Mouse (Mus musculus) layer of hippocampus, adult 8-10 months (tissue): ENCODE data around the gene Tenm3. TPM values are rescaled to one million over a fixed set of nuclear protein-coding genes. Genes with fewer than 3 reads are reported as not detected.
A peak's percentile ranks its signal among the peaks of the same experiment; 100 is the strongest.

ENCODE experiments used
- DNase-seq, 2 experiments: peaks; one replicate each; pipeline ENCODE4 v3.0.0; 2022; ENCODE audit warnings: low spot score in 2 of 2
- total RNA-seq, 4 experiments: library from RNA; stranded (reverse); gene quantifications; 2 replicates each; pipeline ENCODE4 v1.2.4; 2022

Tenm3 gene
- total RNA-seq, 4 experiments from 2014 or later = 83.3 to 88.6 (median 85.4) TPM

DNA sequence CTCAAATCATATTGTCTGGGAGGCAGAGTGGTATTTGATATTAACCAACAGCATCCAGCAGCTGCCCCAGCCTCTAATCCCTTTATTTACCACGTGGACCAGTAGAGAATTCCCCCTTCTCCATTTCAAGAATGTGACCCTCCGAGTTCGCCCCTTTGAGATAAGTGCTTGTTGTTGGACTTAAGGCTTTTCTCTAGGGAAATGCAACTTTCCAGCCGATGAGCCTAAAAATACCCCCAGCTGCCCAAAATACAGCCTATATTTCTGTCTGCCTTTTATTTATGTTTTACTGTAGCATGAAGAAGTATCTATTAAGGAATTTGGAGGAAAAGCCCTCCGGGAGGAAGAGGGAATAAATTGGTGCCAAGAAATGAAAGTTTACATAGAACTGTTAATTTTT lies 251.9 kb downstream of the Tenm3 start:
- no peak for DNase-seq

GRCm38 (mm10) chr8:48579732-48580131 lies 264.0 kb downstream of the Tenm3 start:
- no peak for DNase-seq

DNA sequence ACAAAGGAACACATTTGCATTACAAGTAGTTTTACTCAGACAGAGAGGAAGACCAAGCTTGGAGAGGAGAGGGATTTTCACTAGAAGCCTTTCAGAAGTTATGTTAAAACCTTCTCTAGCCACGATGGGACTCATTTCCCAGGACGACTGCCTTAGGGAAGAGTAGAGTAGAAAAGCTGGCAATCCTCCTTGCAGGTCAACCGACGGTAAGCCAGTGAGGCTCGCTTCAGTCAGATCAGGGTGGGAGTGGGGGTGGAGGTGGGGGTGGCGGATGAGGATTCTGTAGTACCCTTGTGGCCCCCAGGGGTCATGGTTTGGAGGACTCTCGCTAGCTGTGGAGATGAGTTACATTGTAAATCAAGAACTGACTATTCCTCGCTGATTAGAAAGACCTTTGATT lies 264.6 kb downstream of the Tenm3 start:
- DNase-seq = no peak

DNA sequence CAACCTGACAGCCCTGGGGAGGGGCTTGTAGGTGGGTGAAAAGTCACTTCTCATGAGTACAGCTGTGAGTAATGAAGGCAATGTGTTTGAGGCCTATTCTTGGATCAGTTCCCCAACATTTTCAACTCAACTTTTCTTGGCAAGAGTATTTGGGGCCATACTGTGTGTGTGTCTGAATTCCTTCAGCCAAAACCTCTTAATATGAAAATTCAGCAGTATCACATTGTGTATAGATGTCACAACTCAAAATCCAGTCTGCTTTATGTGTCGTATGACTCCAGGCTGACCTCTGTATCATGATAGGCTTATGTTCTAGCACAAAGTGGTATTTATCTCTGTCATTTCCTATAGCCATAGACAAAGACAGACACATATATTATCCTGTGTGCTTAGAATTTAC lies 270.8 kb downstream of the Tenm3 start:
- no peak for DNase-seq

- no peak for DNase-seq
Observed at GRCm38 (mm10) chr8:48572345-48572744, 271.4 kb downstream of the Tenm3 start.

- DNase-seq = no peak
Observed at GRCm38 (mm10) chr8:48568608-48569007, 275.1 kb downstream of the Tenm3 start.

GRCm38 (mm10) chr8:48567929-48568607 lies 275.7 kb downstream of the Tenm3 start:
- peak in 1 of 2 experiments; percentile 26 for DNase-seq

DNA sequence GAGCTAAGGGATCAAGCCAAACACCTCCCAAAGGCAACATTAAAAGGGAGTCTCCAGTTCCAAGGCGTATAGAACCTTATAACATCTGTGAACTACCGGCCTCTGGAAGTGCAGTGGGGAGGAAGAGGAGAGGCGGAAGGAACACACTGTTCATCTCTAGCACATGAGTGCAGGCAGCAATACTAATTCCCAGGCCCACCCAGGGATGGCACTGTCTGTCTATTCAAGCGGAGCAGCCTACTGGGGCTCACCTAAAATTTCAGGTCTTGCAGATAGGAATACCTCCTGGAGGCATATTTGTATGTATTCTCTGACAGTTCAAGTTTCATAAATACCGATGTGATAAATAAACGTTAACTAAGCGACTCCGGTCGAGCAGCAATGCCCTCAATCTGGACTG lies 283.5 kb downstream of the Tenm3 start:
- DNase-seq = no peak

- DNase-seq = peak in 1 of 2 experiments; percentile 42
Observed at GRCm38 (mm10) chr8:48555546-48556141, 288.1 kb downstream of the Tenm3 start.

DNA sequence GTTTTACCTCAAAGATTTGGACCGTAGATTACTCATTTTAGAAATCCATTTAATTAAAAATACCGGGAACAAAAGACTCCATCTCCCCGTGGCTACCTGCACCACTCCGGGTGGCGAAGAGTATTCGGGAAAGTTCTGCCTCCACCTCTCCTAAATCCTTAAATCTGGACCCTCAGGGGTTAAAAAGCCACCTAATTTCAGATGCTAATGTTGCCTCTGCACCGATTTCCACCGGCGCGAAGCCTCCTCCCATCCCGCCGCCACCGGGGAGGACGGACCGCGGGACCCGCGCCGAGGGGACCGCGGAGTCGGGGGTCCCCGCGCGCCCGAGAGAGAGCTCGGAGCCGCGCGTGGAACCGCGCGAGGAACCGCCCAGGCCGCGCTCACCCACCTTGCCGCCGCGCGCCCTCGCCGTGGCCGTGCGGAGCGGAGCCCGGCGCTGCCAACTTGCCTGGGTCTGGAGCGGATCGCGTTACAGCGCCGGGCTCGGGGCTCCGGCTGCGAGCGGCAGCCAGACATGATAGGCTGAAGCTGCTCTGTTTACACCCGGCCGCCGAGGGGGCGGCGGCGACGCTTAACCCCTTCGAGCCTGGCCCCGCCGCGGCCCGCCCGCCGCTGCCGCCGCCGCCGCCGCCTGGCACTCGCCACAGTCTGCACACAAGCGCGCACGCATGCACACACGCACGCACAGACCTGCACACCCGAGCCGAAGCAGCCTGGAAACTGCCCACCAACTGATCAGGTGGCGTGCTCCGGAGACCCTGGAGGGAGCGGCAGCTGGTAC lies 288.8 kb downstream of the Tenm3 start:
- DNase-seq = peak in 1 of 2 experiments; percentile 67

DNA sequence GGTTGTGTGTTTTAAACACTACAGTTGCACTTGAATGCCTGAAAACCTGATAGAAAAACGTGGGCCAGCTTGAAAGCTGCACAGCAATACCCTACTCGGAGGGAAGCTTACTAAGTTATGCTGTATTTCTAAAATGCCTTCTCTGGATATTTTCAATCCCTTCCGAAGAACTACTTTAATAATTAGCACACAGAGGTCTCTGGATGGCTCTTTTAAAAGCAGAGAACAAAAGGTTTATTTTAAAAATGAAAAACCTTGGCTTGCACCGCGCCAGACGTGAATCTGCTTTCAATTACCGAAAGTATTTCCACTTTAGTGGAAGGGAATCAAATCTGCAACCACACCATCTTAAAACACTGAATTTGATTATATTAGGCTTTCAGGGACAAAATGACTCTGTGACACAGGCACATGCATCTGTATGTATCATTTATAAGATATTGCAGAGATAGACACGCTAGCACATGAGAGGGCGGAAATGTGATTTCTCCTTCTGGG lies 289.9 kb downstream of the Tenm3 start:
- no peak for DNase-seq

DNA sequence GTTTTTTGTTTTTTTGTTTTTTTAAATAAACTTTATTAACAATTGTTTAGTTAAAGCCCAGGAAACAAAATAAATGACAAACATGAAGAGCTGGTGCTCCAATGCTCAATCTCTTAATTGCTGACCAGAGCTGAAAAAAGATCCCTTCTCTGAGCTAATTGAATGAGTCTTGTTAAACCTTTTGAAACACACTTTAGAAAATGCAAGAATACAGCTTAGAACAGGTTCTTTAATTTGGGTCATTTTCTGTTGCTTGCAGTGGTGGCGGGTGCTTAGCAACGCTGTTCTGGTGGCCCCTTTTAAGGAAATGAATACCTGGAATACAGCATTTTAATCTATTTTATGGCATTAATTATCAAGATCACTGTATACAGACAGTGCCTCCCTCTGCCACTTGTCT lies 291.4 kb downstream of the Tenm3 start:
- no peak for DNase-seq

- DNase-seq = no peak
Observed at GRCm38 (mm10) chr8:48551370-48551769, 292.4 kb downstream of the Tenm3 start.

DNA sequence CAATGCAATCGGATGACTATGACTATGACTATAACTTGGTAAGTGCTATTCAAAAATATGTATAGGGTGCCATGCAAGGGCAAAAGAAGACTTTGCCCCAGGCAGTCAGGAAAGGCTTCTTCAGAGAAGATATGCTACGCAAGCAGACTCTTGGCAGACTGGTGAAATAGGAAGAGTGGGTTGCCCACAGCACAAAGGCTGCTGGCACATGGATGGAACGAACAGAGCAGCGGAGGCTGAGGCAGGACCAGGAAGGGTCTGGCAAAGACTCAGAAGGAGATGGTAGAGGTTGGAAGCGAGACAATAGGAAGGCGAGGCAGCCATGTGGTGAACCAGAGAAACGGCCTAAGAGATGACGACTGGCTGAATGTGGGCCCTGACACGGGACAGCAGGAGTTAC lies 294.8 kb downstream of the Tenm3 start:
- no peak for DNase-seq

GRCm38 (mm10) chr8:48545631-48546030 lies 298.1 kb downstream of the Tenm3 start:
- no peak for DNase-seq

DNA sequence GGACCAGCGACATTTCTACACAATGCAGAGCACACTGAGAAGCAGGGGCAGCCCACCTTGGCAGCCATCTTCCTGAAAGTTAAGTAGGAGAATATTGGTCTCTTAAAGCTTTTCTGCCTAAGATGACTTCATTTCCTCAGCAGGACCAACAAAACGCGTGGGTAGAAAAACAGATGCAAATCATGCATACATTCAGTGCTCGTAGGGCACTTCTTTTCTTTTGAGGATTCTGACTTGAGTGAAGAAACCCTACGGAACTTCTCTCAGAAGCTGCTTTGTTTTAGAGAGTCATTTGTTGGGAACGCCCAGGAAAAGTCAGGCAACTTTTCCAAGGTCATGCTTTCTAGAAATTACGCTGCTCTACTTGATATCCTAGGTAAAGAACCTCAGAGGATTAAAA lies 298.9 kb downstream of the Tenm3 start:
- no peak for DNase-seq

- DNase-seq = no peak
Observed at GRCm38 (mm10) chr8:48542141-48542540, 301.6 kb downstream of the Tenm3 start.

DNA sequence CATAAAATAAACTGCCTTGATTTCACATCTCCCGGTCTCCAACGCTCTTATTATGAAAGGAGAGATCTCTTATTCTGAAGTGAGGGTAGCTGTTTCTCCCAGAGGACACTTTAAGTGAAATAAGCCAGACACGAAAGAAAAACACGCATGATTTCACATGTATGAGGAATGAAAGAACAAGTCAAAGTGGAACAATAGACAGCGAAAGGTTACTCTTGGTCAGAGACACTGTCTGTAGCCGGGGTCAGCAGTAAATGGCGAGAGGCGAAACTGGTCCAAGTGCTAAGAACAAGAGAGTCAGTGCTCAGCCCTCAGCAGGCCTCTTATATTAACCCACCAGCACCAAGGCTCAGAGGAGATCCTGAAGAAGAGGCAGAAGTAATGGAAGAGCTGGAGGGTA lies 302.9 kb downstream of the Tenm3 start:
- no peak for DNase-seq

GRCm38 (mm10) chr8:48535833-48536232 lies 307.9 kb downstream of the Tenm3 start:
- DNase-seq = no peak

GRCm38 (mm10) chr8:48531795-48532194 lies 312.0 kb downstream of the Tenm3 start:
- no peak for DNase-seq

- no peak for DNase-seq
Observed at GRCm38 (mm10) chr8:48530916-48531570, 312.7 kb downstream of the Tenm3 start.

DNA sequence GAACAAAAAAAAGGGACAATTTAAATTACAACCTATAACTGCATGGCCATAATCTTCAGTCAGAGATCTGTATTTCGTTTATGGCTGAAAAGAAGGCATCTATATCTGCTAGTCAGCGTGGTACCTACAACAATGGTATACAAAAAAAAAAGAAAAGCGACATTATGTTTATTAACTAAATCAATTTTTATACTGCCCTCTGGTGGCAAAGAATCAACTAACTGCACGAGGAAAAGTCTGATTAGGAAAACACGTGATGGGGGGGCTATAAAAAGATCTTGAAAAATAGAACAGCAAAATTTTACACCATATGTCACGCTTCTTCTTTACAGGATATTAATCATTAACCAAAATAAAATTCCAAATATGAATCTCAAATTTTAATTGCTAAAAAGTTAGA lies 316.3 kb downstream of the Tenm3 start:
- DNase-seq = no peak
